Mouse (Mus musculus) ES-Bruce4 (cell line): ENCODE results near the gene Tor1aip2.

Experiments used
- CTCF ChIP-seq: IDR thresholded peaks from one replicate; pipeline ENCODE4 v1.8.1; 2011; ENCODE audit warnings: low read depth, low read length
- POLR2A ChIP-seq: IDR thresholded peaks from one replicate; pipeline ENCODE4 v1.8.1; 2011; ENCODE audit warnings: low read length; ENCODE audit not compliant: insufficient read depth

DNA sequence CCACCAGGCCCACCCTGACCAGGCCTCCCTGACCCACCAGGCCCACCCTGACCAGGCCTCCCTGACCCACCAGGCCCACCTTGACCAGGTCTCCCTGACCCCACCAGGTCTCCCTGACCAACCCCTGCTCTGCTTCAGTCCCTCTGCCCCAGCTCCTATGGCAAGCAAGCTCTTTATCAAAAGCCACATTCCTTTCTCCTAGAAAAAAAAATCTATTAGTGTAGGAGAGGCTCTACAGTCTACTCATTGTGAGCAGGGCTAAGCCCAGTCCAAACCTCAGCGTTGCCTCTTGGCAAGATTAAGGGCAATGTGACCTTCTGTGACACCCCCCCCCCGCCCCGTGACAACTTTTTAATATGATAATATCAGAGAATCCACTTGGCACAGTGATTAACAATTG, 49.4 kb downstream of the Tor1aip2 start:
- TF ChIP-seq CTCF (no peak), POLR2A (no peak)
